Mouse (Mus musculus) bone marrow, adult 2 months (tissue): ENCODE results near the gene Cldnd2. TPM values are rescaled to one million over a fixed set of nuclear protein-coding genes. Genes with fewer than 3 reads are reported as not detected.

Experiments
- H3K27ac ChIP-seq: fragments of 200-500 bp; 2 replicates; pipeline ENCODE4 v1.5.1; 2012; ENCODE audit warnings: low read depth, mild to moderate bottlenecking, control low read depth, inconsistent platforms, low read length; ENCODE audit not compliant: control insufficient read depth, poor library complexity, insufficient read depth
- H3K4me1 ChIP-seq: fragments of 200-500 bp; 2 replicates; pipeline ENCODE4 v1.6.1; 2011; ENCODE audit warnings: low read length; ENCODE audit not compliant: control insufficient read depth, insufficient read depth
- H3K4me3 ChIP-seq: fragments of 200-500 bp; replicated peaks from 2 replicates; pipeline ENCODE3; 2011; ENCODE audit warnings: mild to moderate bottlenecking, low read depth, low read length, control low read depth; ENCODE audit not compliant: control insufficient read depth
- CTCF ChIP-seq: fragments of 200-500 bp; IDR thresholded peaks from 2 replicates; pipeline ENCODE4 v1.5.1; 2011; ENCODE audit warnings: low read length, control low read depth; ENCODE audit not compliant: control insufficient read depth, insufficient read depth
- POLR2A ChIP-seq: fragments of 200-500 bp; IDR thresholded peaks from 2 replicates; pipeline ENCODE4 v1.6.1; 2011; ENCODE audit warnings: low read depth, mild to moderate bottlenecking, control low read depth, low read length, borderline replicate concordance; ENCODE audit not compliant: control insufficient read depth
- WGBS: fragments of 180-500 bp; shearing (Covaris S2); methylation state at CpG from one replicate; pipeline ENCODE4 v1.1.7; 2018; 5-methylcytosine and 5-hydroxymethylcytosine counted together
- polyA plus RNA-seq: library from polyadenylated mRNA; stranded (reverse); fragments of >200 nt; gene quantifications from 2 replicates; pipeline ENCODE4 v1.2.4, GENCODE M21; 2011; ENCODE audit warnings: low replicate concordance; ENCODE audit not compliant: missing spikeins, insufficient read depth, insufficient read length

Cldnd2 gene
- polyA plus RNA-seq, 1 experiment, result 4.7 TPM

DNA sequence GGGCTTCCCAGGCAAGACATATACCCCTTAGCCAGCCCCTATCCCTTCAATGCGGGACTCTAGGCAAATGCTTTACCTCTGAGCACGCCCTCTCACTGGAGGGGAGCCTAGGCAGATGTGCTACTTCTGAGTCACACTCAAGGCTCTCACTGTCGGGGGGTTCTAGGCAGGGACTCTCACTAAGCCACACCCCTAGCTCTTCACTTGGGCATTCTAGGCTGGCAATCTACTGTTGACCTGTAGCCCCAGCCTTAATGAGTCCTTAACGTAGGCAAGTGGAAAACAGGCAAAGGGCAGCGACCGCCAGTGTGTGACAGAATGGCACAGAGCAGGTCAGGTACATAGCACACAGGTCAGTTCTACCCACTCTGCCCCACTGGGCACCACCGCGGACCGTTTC, 50.3 kb downstream of the Cldnd2 start:
- no peak overlapping the region for H3K4me3 ChIP-seq
- no peaks in the 10 kb centered on the region; the same call in 1 of the 2 replicates for H3K4me1 ChIP-seq
- H3K27ac ChIP-seq, result no peak overlapping the region
- no peak for TF ChIP-seq CTCF
- TF ChIP-seq POLR2A, result no peak
- WGBS, result 59% methylated on average over 9 of the region's 9 CpGs

Other genes starting within 250 kb of the Cldnd2 start
- gene Zfp715, start 127.5 kb upstream of the Cldnd2 start, polyA plus RNA-seq, result 3.4 and 17.7 TPM in 2 replicates
- gene Siglecf, start 89.4 kb upstream of the Cldnd2 start, polyA plus RNA-seq, result 0.75 and 3.3 TPM in 2 replicates
- gene Siglecg, start 32.6 kb upstream of the Cldnd2 start, polyA plus RNA-seq, result 33.1 and 73.3 TPM in 2 replicates
- gene Lim2, start 13.1 kb upstream of the Cldnd2 start, polyA plus RNA-seq, result 1.9 and 2.1 TPM in 2 replicates
- gene Nkg7, start 3.7 kb upstream of the Cldnd2 start, polyA plus RNA-seq, result 18.5 and 43.6 TPM in 2 replicates
- gene Etfb, start 3.3 kb downstream of the Cldnd2 start, polyA plus RNA-seq, result 149 and 240 TPM in 2 replicates
- not detected in 2 replicates for gene Gm45233, start 3.3 kb downstream of the Cldnd2 start, polyA plus RNA-seq
- 1.9 and 5.7 TPM in 2 replicates for gene Vsig10l, start 22.4 kb downstream of the Cldnd2 start, polyA plus RNA-seq
- gene Iglon5, start 49.3 kb downstream of the Cldnd2 start, polyA plus RNA-seq, result not detected in 2 replicates
- 0.85 TPM in 1 of 2 replicates, not detected in the other for gene 4931406B18Rik, start 65.2 kb downstream of the Cldnd2 start, polyA plus RNA-seq
- 14.2 and 48.4 TPM in 2 replicates for gene Cd33, start 103.6 kb downstream of the Cldnd2 start, polyA plus RNA-seq
- 1.3 and 2.9 TPM in 2 replicates for gene Zfp658, start 121.5 kb downstream of the Cldnd2 start, polyA plus RNA-seq
- gene Zfp719, start 138.8 kb downstream of the Cldnd2 start, polyA plus RNA-seq, result 1.7 TPM in 2 replicates
- 1.6 TPM in 1 of 2 replicates, not detected in the other for gene Zfp819, start 166.4 kb downstream of the Cldnd2 start, polyA plus RNA-seq
- not detected in 2 replicates for gene Ceacam18, start 193.9 kb downstream of the Cldnd2 start, polyA plus RNA-seq
- 14.5 and 24.2 TPM in 2 replicates for gene Siglece, start 219.4 kb downstream of the Cldnd2 start, polyA plus RNA-seq
- gene Ctu1, start 231.2 kb downstream of the Cldnd2 start, polyA plus RNA-seq, result 2.4 and 3.6 TPM in 2 replicates
- not detected in 2 replicates for gene Klk14, start 249.6 kb downstream of the Cldnd2 start, polyA plus RNA-seq